29 mouse cellular contexts compared by ENCODE assay signal in genomic region chr2:28613599-28613998, GRCm38 (mm10). TPM values are rescaled to one million over a fixed set of nuclear protein-coding genes. Genes with fewer than 3 reads are reported as not detected.
DNase-seq lines count a peak whose midpoint lies in the region; ATAC-seq and TF ChIP-seq lines count a peak whose summit lies in the region.
"Had no signal": no experiment of that assay in that cellular context is flagged by ENCODE, and none has a peak within 500 bp of the region (broad histone marks: within the 10 kb centered on the region; RNA-seq: fewer than 3 reads in every experiment).

No protein-coding gene starts in this region.

- H3K27ac ChIP-seq in gastrocnemius, adult 2 months, result no peak overlapping the region
- H3K27ac ChIP-seq in liver, embryonic 13.5 days, result peak overlapping the region; percentile 99
- H3K27ac ChIP-seq in hindbrain, embryonic 12.5 days, result no peak overlapping the region
- no peak overlapping the region for H3K27ac ChIP-seq in forebrain, embryonic 10.5 days
- H3K27ac ChIP-seq: forebrain, embryonic 12.5 days; forebrain, embryonic 15.5 days; heart, embryonic 13.5 days; hindbrain, embryonic 15.5 days had no signal

- ATAC-seq in megakaryocyte, adult 5-6 weeks (ENCODE audit: poor library complexity, severe bottlenecking), result no peak
- ATAC-seq in liver, embryonic 13.5 days (ENCODE audit: low read depth), result no peak
- no peak for ATAC-seq in hindbrain, embryonic 12.5 days (ENCODE audit: low FRiP score)
- ATAC-seq: forebrain, embryonic 15.5 days had no signal

- H3K4me3 ChIP-seq in gastrocnemius, adult 2 months, result no peak overlapping the region
- peak overlapping the region; percentile 2 for H3K4me3 ChIP-seq in megakaryocyte, embryonic 14.5 days (replicated peaks)
- H3K4me3 ChIP-seq in liver, embryonic 13.5 days (replicated peaks), result no peak overlapping the region
- no peak overlapping the region for H3K4me3 ChIP-seq in hindbrain, embryonic 12.5 days
- no peak overlapping the region for H3K4me3 ChIP-seq in forebrain, embryonic 10.5 days
- H3K4me3 ChIP-seq: forebrain, embryonic 12.5 days; forebrain, embryonic 15.5 days; heart, embryonic 13.5 days; hindbrain, embryonic 15.5 days had no signal

- H3K27me3 ChIP-seq in megakaryocyte, embryonic 14.5 days (replicated peaks), result no peaks in the 10 kb centered on the region
- no peaks in the 10 kb centered on the region for H3K27me3 ChIP-seq in liver, embryonic 13.5 days
- peaks cover 7% of the 10 kb centered on the region; the same call in 1 of the 2 replicates for H3K27me3 ChIP-seq in hindbrain, embryonic 12.5 days
- 0 out of 2 replicates have a peak, but pooled peaks cover under 1% of the 10 kb centered on the region for H3K27me3 ChIP-seq in forebrain, embryonic 10.5 days (ENCODE audit: poor library complexity, severe bottlenecking)
- H3K27me3 ChIP-seq: forebrain, embryonic 15.5 days; hindbrain, embryonic 15.5 days had no signal

- DNase-seq in gastrocnemius, adult 2 months, result peak; percentile 8
- DNase-seq in gastrocnemius, postnatal 10 days, result no peak
- no peak for DNase-seq in liver, embryonic 13.5 days
- DNase-seq in embryo, embryonic 10.5 days (ENCODE audit: low spot score), result no peak
- no peak for DNase-seq in forebrain, embryonic 10.5 days (ENCODE audit: extremely low spot score, low spot score)
- DNase-seq: adrenal gland, adult 2 months; adrenal gland, postnatal 14 days; cerebellum, adult 11-12 months; cerebellum, adult 8-10 months; cerebellum, postnatal 10 days; cerebellum, postnatal 36 days; gastrocnemius, postnatal 14 days; heart, adult 18-20 months; heart, postnatal 14 days; heart, postnatal 4 days had no signal

- no peaks in the 10 kb centered on the region for H3K9me3 ChIP-seq in megakaryocyte, embryonic 14.5 days
- H3K9me3 ChIP-seq in liver, embryonic 13.5 days (replicated peaks), result no peaks in the 10 kb centered on the region
- no peaks in the 10 kb centered on the region for H3K9me3 ChIP-seq in hindbrain, embryonic 12.5 days (replicated peaks)
- no peaks in the 10 kb centered on the region for H3K9me3 ChIP-seq in forebrain, embryonic 10.5 days
- H3K9me3 ChIP-seq: forebrain, embryonic 12.5 days; forebrain, embryonic 15.5 days; heart, embryonic 13.5 days; hindbrain, embryonic 15.5 days had no signal

- H3K36me3 ChIP-seq in megakaryocyte, embryonic 14.5 days (replicated peaks; ENCODE audit: low read length), result peaks cover 98% of the 10 kb centered on the region
- H3K36me3 ChIP-seq in liver, embryonic 13.5 days, result peaks cover 90% of the 10 kb centered on the region
- H3K36me3 ChIP-seq in hindbrain, embryonic 12.5 days, result no peaks in the 10 kb centered on the region
- H3K36me3 ChIP-seq in forebrain, embryonic 10.5 days (replicated peaks), result no peaks in the 10 kb centered on the region
- H3K36me3 ChIP-seq: forebrain, embryonic 12.5 days; forebrain, embryonic 15.5 days; heart, embryonic 13.5 days; hindbrain, embryonic 15.5 days had no signal

- 92% methylated on average over 10 of the region's 10 CpGs for WGBS in liver, embryonic 13.5 days (ENCODE audit: insufficient replicate concordance)
- 94% methylated on average over 10 of the region's 10 CpGs for WGBS in hindbrain, embryonic 12.5 days
- WGBS in forebrain, embryonic 10.5 days, result 93% methylated on average over 10 of the region's 10 CpGs

- H3K4me2 ChIP-seq in liver, embryonic 13.5 days, result no peak overlapping the region
- no peak overlapping the region for H3K4me2 ChIP-seq in hindbrain, embryonic 12.5 days (replicated peaks)
- H3K4me2 ChIP-seq: forebrain, embryonic 12.5 days; forebrain, embryonic 15.5 days; heart, embryonic 13.5 days; hindbrain, embryonic 15.5 days had no signal

- intact Hi-C loops in gastrocnemius, adult 2 months (cut with DNase I), result no loop called here

- H3K9ac ChIP-seq in liver, embryonic 13.5 days, result no peak overlapping the region
- no peak overlapping the region for H3K9ac ChIP-seq in hindbrain, embryonic 12.5 days
- H3K9ac ChIP-seq: forebrain, embryonic 12.5 days; forebrain, embryonic 15.5 days; heart, embryonic 13.5 days; hindbrain, embryonic 15.5 days had no signal

- H3K4me1 ChIP-seq in megakaryocyte, embryonic 14.5 days, result peaks cover 100% of the 10 kb centered on the region
- H3K4me1 ChIP-seq in liver, embryonic 13.5 days (replicated peaks), result peaks cover 99% of the 10 kb centered on the region
- no peaks in the 10 kb centered on the region for H3K4me1 ChIP-seq in hindbrain, embryonic 12.5 days
- peaks cover 28% of the 10 kb centered on the region for H3K4me1 ChIP-seq in forebrain, embryonic 10.5 days
- H3K4me1 ChIP-seq: forebrain, embryonic 12.5 days; forebrain, embryonic 15.5 days; hindbrain, embryonic 15.5 days had no signal

- TF ChIP-seq CTCF in gastrocnemius, adult 2 months (IDR thresholded peaks at IDR 0.05), result no peak

RNA-seq across cellular contexts. Expression of gene Gfi1b, which starts 8.2 kb away (rescaled TPM):
- total RNA-seq in gastrocnemius, adult 2 months (2021), result not detected
- under 1 TPM in 1 of 2 experiments, not detected in 1; 0.79 TPM for total RNA-seq in gastrocnemius, postnatal 10 days (2021)
- polyA plus RNA-seq in megakaryocyte, embryonic 14.5 days (2012; ENCODE audit: insufficient read depth, low replicate concordance), result 225 and 586 TPM in 2 replicates
- 2.9 and 7.4 TPM in 2 replicates for total RNA-seq in megakaryocyte, adult 5-6 weeks (2015)
- total RNA-seq in megakaryocyte, adult 5-6 weeks (2017), result 6.1 and 7.8 TPM in 2 replicates
- 99.2 and 109 TPM in 2 replicates for polyA plus RNA-seq in liver, embryonic 13.5 days (2015; fragmentation: Nextera tagmentation; extraction: Ambion mirVana)
- 1.2 and 1.3 TPM in 2 replicates for polyA plus RNA-seq in hindbrain, embryonic 12.5 days (2016; fragmentation: Nextera tagmentation; extraction: Ambion mirVana)
- polyA plus RNA-seq in forebrain, embryonic 10.5 days (2016; fragmentation: Nextera tagmentation; extraction: Ambion mirVana), result 4.7 and 5.4 TPM in 2 replicates
- total RNA-seq: adrenal gland, adult 2 months; ES-E14; gastrocnemius, postnatal 14 days; heart, adult 18-20 months; heart, postnatal 14 days; heart, postnatal 4 days had no signal
- polyA plus RNA-seq: cortical plate, adult 2 months; forebrain, embryonic 15.5 days; intestine, embryonic 14.5 days had no signal

RNA-seq across cellular contexts. Expression of gene Tsc1, which starts 27.4 kb away (rescaled TPM):
- total RNA-seq in gastrocnemius, adult 2 months (2021), result 10 to 100 TPM; 42.5 to 45.9 TPM
- total RNA-seq in gastrocnemius, postnatal 10 days (2021), result 10 to 100 TPM; 15.6 to 19.2 TPM
- 1.1 and 1.7 TPM in 2 replicates for polyA plus RNA-seq in megakaryocyte, embryonic 14.5 days (2012; ENCODE audit: insufficient read depth, low replicate concordance)
- 8.9 and 10.9 TPM in 2 replicates for total RNA-seq in megakaryocyte, adult 5-6 weeks (2015)
- total RNA-seq in megakaryocyte, adult 5-6 weeks (2017), result 11.7 and 12.9 TPM in 2 replicates
- 7.8 and 8.4 TPM in 2 replicates for polyA plus RNA-seq in liver, embryonic 13.5 days (2015; fragmentation: Nextera tagmentation; extraction: Ambion mirVana)
- 32.1 and 32.4 TPM in 2 replicates for polyA plus RNA-seq in hindbrain, embryonic 12.5 days (2016; fragmentation: Nextera tagmentation; extraction: Ambion mirVana)
- 22.9 and 26.5 TPM in 2 replicates for polyA plus RNA-seq in forebrain, embryonic 10.5 days (2016; fragmentation: Nextera tagmentation; extraction: Ambion mirVana)

RNA-seq across cellular contexts. Expression of gene Gtf3c5, which starts 30.0 kb away (rescaled TPM):
- 1 to 10 TPM; 7.2 to 8.0 TPM for total RNA-seq in gastrocnemius, adult 2 months (2021)
- total RNA-seq in gastrocnemius, postnatal 10 days (2021), result 10 to 100 TPM in 1 of 2 experiments, 1 to 10 TPM in 1; 9.1 to 10.2 TPM
- 4.1 and 10.3 TPM in 2 replicates for polyA plus RNA-seq in megakaryocyte, embryonic 14.5 days (2012; ENCODE audit: insufficient read depth, low replicate concordance)
- 12.2 and 15.2 TPM in 2 replicates for total RNA-seq in megakaryocyte, adult 5-6 weeks (2015)
- total RNA-seq in megakaryocyte, adult 5-6 weeks (2017), result 10.3 and 13.7 TPM in 2 replicates
- polyA plus RNA-seq in liver, embryonic 13.5 days (2015; fragmentation: Nextera tagmentation; extraction: Ambion mirVana), result 16.9 and 19.3 TPM in 2 replicates
- 50.0 and 50.5 TPM in 2 replicates for polyA plus RNA-seq in hindbrain, embryonic 12.5 days (2016; fragmentation: Nextera tagmentation; extraction: Ambion mirVana)
- polyA plus RNA-seq in forebrain, embryonic 10.5 days (2016; fragmentation: Nextera tagmentation; extraction: Ambion mirVana), result 60.1 and 62.6 TPM in 2 replicates

RNA-seq across cellular contexts. Expression of gene Cel, which starts 50.4 kb away (rescaled TPM):
- not detected for total RNA-seq in gastrocnemius, adult 2 months (2021)
- not detected for total RNA-seq in gastrocnemius, postnatal 10 days (2021)
- not detected in 2 replicates for polyA plus RNA-seq in megakaryocyte, embryonic 14.5 days (2012; ENCODE audit: insufficient read depth, low replicate concordance)
- not detected in 2 replicates for total RNA-seq in megakaryocyte, adult 5-6 weeks (2015)
- total RNA-seq in megakaryocyte, adult 5-6 weeks (2017), result not detected in 2 replicates
- polyA plus RNA-seq in liver, embryonic 13.5 days (2015; fragmentation: Nextera tagmentation; extraction: Ambion mirVana), result 0.05 and 0.34 TPM in 2 replicates
- not detected in 2 replicates for polyA plus RNA-seq in hindbrain, embryonic 12.5 days (2016; fragmentation: Nextera tagmentation; extraction: Ambion mirVana)
- 0.07 TPM in 1 of 2 replicates, not detected in the other for polyA plus RNA-seq in forebrain, embryonic 10.5 days (2016; fragmentation: Nextera tagmentation; extraction: Ambion mirVana)
- total RNA-seq: ES-E14; gastrocnemius, postnatal 14 days; gastrocnemius, postnatal 4 days; heart, adult 18-20 months; heart, postnatal 14 days; heart, postnatal 4 days had no signal
- polyA plus RNA-seq: adrenal gland, adult 2 months; embryonic facial prominence, embryonic 11.5 days; embryonic facial prominence, embryonic 14.5 days; forebrain, embryonic 12.5 days; heart, embryonic 13.5 days; hindbrain, embryonic 11.5 days had no signal

Comparison
In these comparisons a context has a peak if more than half of its experiments do, and no peak if none do; other contexts are left out.
1. RNA of gene Gfi1b, which starts 8.2 kb away (polyA plus RNA-seq): 225 to 586 TPM in megakaryocyte, embryonic 14.5 days and 99.2 to 109 TPM in liver, embryonic 13.5 days; 4.7 to 5.4 TPM in forebrain, embryonic 10.5 days and 1.2 to 1.3 TPM in hindbrain, embryonic 12.5 days; every median in the first group is over 10 times any median in the second.